Mouse (Mus musculus): ENCODE data around the gene Nup214.

DNA sequence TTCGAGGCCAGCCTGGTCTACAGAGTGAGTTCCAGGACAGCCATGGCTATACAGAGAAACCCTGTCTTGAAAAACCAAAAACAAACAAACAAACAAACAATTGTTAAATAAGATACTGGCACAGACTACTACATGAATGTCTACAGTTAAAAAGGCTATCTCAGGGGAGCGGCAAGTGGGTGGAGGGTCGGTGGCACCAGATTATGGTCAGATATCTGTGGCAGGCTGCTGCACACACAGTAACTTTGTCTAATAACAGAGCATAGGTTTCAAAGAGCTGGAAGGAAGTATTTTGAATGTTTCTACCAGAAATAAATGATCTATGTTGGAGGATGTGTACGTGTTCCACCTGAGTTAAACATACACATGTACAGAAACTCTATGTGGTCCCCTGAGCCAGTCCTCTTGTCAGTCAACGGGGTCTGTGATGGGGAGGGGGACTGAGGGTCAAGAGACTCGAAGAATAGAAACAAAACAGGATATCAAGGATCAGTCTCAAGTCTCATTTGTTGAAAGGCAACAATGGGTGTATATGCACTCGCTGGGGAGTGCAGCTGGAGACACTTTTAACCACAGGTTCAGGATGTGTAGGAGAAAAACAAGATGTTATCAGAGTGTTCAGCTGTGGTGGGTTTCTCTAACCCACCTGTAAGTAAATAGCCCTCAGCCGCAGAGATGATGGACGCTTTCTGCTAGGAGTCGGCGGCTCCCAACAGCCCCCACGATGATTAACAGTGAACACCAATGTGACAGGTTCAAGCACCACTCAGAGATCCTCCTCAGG, 87.7 kb downstream of the Nup214 start:
- no peak for TF ChIP-seq CTCF (IDR thresholded peaks at IDR 0.05; ENCODE audit: extremely low read depth, insufficient read depth, insufficient read length, insufficient replicate concordance)
- TF ChIP-seq POLR2A (IDR thresholded peaks at IDR 0.05; ENCODE audit: low read depth, low read length): no peak

Measured in spleen, adult 2 months (tissue).